Mouse (Mus musculus): ENCODE data around the gene Slc48a1.

The Slc48a1 gene

GRCm38 (mm10) chr15:97784561-97785161 is 6.3 kb downstream of the Slc48a1 start:
- DNase-seq, result no peak

- peak; percentile 51 for DNase-seq
These were observed 7.6 kb downstream of the Slc48a1 start for GRCm38 (mm10) chr15:97785731-97786411.

DNA sequence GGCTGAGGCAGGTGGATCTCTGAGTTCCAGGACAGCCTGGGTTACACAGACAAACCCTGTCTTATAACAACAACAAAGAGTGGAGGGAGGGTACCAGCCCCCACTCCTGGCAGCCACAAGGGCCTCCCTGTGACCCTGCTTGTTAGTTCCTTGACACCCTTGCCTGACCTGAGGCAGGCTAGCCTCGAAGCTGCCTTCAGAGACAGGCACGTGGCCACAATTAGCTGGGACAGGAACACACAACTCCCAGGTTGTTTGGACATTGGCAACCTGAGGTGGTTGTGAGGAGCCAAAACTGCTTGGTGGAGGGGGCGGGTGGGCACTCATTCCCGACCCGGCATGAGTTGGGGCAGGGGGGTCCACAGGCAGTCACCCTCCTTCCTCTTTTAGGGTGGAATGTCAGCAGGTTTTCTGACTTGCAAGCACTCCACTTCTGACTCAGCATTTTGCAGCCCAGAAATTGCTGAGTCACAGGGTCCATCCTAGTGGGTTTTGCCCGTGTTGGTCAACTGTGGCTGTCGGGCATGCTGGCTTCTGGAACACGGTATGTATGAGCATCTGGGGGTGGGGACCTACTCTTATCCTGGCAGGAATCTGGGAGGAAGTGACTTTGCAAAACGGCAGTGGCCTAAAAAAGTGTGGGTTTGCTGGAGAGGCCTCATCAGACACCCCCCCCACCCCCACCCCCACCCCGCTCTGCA is 8.2 kb downstream of the Slc48a1 start:
- DNase-seq, result peak; percentile 62

DNA sequence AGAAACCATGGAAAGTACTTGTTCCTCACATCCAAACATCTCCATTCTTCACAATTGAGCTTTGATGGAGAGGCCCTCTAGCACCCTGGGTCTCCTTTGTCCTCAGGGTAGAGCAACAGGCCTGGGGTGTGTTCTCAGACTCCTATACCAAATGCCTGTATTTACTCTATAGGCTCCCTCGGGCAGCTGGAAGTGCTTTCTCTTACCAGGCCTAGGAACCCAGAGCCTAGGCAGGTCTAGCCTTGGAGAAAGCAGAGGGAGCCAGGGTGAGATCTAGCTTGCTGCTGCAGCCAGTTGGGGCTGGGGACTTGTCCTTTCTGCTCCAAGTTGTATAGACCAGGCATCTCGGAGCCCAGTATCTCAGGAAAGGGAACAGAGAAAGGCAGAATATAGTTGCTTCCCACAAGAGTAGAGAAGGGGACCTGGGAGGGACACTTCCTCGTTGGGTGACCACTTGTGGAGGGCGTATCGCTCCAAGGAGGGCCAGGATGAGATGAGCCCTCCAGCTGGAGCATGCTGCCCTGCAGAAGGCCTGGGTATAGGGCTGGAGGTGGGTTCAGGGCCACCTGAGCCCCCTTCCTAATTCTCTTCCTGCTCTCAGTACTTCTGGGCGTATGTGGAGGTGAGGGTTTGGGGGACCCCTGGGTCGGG is 9.0 kb downstream of the Slc48a1 start:
- DNase-seq, result no peak

- peak; percentile 40 for DNase-seq
These were observed 9.7 kb downstream of the Slc48a1 start for GRCm38 (mm10) chr15:97787799-97788667.

DNA sequence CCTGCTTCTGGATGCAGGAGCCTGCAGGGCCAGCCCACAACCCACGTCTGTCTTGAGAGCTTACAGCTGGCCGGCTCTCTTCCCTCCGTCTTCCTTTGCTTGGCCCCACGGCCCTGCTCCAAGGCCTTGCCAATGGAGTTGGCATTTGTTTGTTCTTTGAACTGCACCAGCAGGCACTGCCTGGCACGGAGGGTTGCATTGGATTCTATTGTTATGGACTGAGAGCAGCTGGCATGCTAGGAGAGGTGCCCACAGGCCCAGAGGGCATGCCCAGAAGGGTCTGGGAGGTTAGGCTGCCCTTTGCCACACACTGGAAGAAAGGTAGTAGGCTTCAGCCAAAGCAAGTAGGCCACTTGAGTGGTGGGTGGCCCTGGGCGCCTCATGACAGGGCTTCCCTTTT is 10.5 kb downstream of the Slc48a1 start:
- peak; percentile 37 for DNase-seq

GRCm38 (mm10) chr15:97789761-97790505 is 11.6 kb downstream of the Slc48a1 start:
- peak; percentile 70 for DNase-seq

- no peak for DNase-seq
These were observed 12.9 kb downstream of the Slc48a1 start for GRCm38 (mm10) chr15:97791126-97791700.

DNA sequence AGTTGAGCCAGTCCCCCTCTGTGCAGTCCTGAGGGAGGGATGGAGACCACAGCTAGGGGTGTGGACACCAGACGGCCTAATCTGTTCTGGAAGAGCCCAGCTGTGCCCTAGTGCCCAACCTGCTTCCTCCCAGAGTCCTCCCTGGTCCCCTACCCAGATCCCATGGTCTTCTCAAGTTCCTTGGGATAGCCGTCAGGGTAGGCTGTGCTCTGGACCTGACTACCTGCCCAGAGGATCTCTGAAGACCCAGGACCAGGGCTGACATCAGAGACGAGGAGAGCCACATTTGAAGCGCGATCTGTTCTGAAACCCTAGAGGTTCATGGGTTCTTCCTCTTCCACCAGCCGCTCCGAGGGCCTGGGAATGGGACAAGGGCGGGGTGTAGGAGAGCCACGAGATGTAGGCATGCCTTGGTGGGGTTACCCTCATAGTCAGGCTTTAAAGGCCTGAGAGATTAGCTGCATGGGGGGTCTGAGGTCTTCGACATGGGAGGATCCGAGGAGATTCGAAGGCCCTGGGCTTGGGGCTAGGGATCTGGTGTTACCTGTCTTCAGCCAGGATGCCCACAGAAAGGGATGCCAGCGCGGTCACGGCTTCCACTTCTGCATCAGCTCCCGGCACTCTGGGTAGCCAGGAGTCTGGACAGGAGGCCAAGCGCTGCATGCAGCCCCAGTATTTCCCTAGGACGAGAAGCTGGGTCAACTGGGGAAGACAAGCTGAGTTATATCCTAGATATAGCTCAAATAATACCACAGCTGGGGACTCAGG is 15.2 kb downstream of the Slc48a1 start:
- no peak for DNase-seq

DNA sequence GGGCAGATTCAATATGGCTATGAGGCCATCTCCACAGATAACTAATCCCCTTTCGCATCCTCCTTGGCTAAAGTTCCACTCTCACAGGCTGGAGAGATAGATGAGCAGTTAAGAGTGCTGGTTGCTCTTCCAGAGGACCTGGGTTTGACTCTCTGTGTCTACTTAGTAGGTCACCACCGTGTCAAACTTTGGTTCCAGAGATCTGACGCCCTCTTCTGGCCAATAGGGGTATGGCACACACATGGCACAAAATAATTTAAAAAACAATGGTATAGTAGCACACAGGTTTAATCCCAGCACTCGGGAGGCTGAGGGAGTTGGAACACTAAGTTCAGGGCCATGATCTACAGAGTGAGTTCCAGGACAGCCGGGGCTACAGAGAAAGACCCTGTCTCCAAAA is 15.9 kb downstream of the Slc48a1 start:
- DNase-seq, result no peak

DNA sequence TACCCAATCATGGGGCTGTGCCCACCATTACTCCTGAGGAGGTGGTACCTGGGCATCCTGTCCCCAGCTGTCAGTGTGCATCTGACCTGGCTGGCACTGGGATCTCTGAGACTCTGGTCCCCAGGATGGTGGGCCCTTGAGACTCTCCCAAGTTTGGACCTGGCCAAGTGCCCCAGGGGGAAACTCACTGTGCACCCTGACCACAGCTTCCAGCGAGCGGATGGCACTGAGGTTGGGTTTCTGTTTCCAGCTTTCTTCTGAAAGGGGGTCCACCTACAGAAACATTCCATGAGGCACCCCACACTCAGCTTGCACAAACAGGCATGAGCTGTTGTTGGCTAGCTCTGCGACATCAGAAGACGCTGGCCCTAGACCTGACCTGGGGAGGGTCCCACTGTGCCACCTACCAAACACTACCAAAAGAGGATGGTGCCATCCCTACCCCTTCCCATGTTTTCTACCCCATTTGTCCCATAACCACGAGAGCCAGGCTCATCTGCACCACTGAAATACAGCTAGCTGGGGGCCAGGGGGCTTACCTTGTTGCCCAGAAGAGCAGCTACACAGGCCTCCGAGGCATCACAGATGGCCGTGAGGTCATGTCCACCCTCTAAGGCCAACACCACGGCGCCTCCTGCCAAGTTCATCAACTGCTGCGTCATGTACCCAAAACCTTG is 17.4 kb downstream of the Slc48a1 start:
- DNase-seq, result no peak

DNA sequence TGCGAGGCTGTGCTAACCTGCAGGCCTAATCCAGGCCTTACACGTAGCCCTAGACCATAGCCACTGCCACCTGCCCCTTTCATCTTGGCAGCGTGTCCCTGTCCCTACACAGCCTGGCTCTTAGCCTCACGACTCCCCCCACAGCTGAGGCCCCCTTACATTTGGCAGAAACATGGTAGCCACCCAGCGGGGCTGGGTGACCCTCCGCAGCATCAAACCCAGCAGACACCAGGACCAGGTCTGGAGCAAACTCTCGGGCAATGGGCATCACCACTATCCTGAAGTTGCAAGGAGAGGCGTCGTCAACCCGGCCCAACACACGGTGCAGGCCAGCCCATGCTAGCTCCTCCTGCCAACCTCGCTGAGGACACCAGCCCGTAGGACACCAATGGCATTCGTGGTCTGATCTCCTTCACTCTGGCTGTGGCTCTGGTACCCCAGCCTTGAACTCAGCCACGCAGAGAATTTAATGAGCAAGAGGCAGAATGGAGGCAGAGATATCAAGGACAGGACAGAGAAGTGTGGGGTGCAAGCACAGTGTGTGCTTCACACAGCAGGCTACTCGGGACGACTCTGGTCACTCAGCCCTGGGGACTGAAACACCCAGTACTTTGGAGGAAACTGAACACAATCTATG is 18.5 kb downstream of the Slc48a1 start:
- no peak for DNase-seq

DNA sequence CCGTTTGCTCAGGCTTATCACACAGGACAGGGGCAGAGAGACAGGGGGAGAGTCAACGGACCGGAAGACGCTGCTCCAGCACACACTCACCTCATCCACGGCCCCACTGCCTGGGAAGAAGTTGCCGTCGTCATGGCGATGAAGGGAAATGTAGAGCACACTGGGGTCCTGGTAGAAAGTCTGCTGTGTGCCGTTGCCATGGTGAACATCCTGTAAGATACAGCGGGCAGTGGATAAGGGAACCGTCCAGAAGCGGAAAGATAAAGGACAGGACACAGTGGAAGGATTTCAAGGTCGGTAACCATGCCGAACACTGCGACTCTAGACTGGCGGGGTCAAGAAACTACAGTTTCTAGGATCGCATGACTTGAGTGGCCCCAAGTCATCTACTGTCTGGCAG is 19.8 kb downstream of the Slc48a1 start:
- DNase-seq, result no peak

- no peak for DNase-seq
These were observed 21.1 kb downstream of the Slc48a1 start for GRCm38 (mm10) chr15:97799446-97799845.

- no peak for DNase-seq
These were observed 22.5 kb downstream of the Slc48a1 start for GRCm38 (mm10) chr15:97800853-97801252.

DNA sequence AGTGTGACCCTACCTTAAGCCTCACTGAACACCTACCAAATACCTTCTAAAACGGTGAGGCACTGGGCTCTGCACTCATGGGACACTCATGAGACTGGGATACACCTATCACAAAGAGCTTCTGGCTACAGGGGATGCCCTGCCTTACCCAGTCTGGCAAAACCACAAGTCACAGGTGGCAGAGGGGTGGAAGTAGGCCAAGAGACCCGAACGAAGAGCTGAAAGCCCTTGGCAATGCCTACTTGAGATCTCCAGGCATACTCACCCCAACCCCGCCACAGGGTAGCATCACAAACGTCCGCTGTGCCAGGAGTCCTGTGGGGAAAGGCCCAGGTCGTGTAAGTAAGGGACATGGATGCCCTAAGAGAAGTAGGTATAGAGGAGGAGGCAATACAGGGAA is 23.5 kb downstream of the Slc48a1 start:
- DNase-seq, result no peak

- DNase-seq, result no peak
These were observed 24.3 kb downstream of the Slc48a1 start for GRCm38 (mm10) chr15:97802575-97802974.

DNA sequence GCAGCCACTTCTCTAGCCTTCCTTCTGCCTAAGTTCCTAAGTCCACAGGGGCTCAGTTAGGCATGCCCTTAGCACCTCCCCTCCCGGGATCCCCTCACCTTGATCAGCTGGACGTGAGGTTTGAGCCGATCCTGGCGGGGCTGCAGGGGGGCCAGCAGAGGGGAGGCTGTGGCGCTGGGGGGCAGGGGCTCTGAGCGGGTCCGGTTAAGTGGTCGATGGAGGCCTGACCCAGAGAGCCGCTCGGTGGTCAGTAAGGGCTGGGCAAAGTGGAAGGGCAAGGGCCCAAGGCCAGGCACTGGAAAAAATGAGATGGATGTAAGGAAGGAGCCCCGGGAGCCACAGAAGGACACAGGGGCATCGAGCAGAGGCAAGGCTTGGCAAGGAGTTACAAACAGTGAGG is 29.5 kb downstream of the Slc48a1 start:
- no peak for DNase-seq

DNA sequence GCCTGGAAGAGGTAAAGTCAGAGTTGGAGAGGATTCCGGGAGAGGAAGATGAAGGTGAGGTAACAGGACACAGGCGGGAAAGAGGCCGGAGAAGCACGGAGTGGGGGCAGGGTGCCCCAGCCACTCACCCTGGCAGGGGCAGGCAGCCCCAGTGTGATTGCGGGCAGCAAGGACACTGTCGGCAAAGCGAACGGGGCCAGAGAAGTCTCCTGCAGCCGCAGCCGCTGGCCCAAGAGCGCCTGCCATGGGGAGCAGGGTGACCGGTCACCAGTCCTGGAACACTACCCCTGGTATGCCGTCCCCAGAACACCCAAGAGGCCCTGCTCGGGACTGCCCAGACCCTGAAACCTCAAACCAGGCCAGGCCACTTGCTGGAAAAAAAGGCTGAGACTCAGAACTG is 30.2 kb downstream of the Slc48a1 start:
- DNase-seq, result no peak

GRCm38 (mm10) chr15:97809206-97809605 is 30.9 kb downstream of the Slc48a1 start:
- DNase-seq, result no peak
